Mouse (Mus musculus): ENCODE measurements around the gene Tmod4. TPM values are rescaled to one million over a fixed set of nuclear protein-coding genes. Genes with fewer than 3 reads are reported as not detected.

Tmod4 gene
- total and polyA plus RNA-seq, 2 experiments from 2014 or later: 2.9 to 14.3 TPM

- TF ChIP-seq EP300 (IDR thresholded peaks at IDR 0.05; ENCODE audit: low read depth) (no peak), CTCF (IDR thresholded peaks at IDR 0.05; ENCODE audit: low read depth) (no peak)
- peaks cover 38% of the 10 kb centered on the region for H3K4me1 ChIP-seq (ENCODE audit: control insufficient read depth, insufficient read depth)
- H3K27ac ChIP-seq (ENCODE audit: low read depth): no peak within 1 kb of the TSS
- H3K27me3 ChIP-seq (ENCODE audit: control insufficient read depth, insufficient read depth, low read length): peaks cover 11% of the 10 kb centered on the region; the same call in 1 of the 2 replicates
- ATAC-seq (ENCODE audit: insufficient read depth, low read depth) (peak; percentile 97), DNase-seq (ENCODE audit: low spot score) (peak; percentile 94)
- WGBS: under 1% methylated on average over 64 of the region's 66 CpGs
- no peaks in the 10 kb centered on the region for H3K36me3 ChIP-seq (replicated peaks; ENCODE audit: control insufficient read depth, insufficient read depth, low read length)
- H3K4me3 ChIP-seq (ENCODE audit: low read depth, low read length): peak within 1 kb of the TSS; percentile 83
- no peaks in the 10 kb centered on the region for H3K9me3 ChIP-seq (replicated peaks; ENCODE audit: control insufficient read depth, low read length)
- H3K4me2 ChIP-seq (ENCODE audit: low read depth, low read length): peak within 1 kb of the TSS; percentile 97
- H3K9ac ChIP-seq (replicated peaks; ENCODE audit: low read depth, low read length): peak within 1 kb of the TSS; percentile 71
Measured at GRCm38 (mm10) chr3:95159987-95160963, 36.0 kb downstream of the Tmod4 start, which contains the start of gene Sema6c. Sema6c (plus strand) TSS chr3:95160457.

- Histone ChIP-seq H3K4me3 (ENCODE audit: low read depth, low read length) (peak overlapping the region; percentile 83), H3K9me3 (replicated peaks; ENCODE audit: control insufficient read depth, low read length) (no peaks in the 10 kb centered on the region), H3K27ac (ENCODE audit: low read depth) (no peak overlapping the region), H3K36me3 (replicated peaks; ENCODE audit: control insufficient read depth, insufficient read depth, low read length) (no peaks in the 10 kb centered on the region), H3K27me3 (ENCODE audit: control insufficient read depth, insufficient read depth, low read length) (peaks cover 11% of the 10 kb centered on the region; the same call in 1 of the 2 replicates), H3K4me2 (ENCODE audit: low read depth, low read length) (peak overlapping the region; percentile 97), H3K4me1 (ENCODE audit: control insufficient read depth, insufficient read depth) (peaks cover 38% of the 10 kb centered on the region), H3K9ac (replicated peaks; ENCODE audit: low read depth, low read length) (0 out of 2 replicates have a peak overlapping the region, but pooled peaks have one; percentile 71)
- WGBS: 5% methylated on average over 30 of the region's 30 CpGs
- ATAC-seq (ENCODE audit: insufficient read depth, low read depth) (no peak), DNase-seq (ENCODE audit: low spot score) (no peak)
- no peak for TF ChIP-seq EP300 (IDR thresholded peaks at IDR 0.05; ENCODE audit: low read depth)
- TF ChIP-seq CTCF (IDR thresholded peaks at IDR 0.05; ENCODE audit: low read depth): no peak
Measured at GRCm38 (mm10) chr3:95161041-95161551, 36.8 kb downstream of the Tmod4 start.

- Histone ChIP-seq H3K4me1 (ENCODE audit: control insufficient read depth, insufficient read depth) (peaks cover 38% of the 10 kb centered on the region), H3K27me3 (ENCODE audit: control insufficient read depth, insufficient read depth, low read length) (peaks cover 11% of the 10 kb centered on the region; the same call in 1 of the 2 replicates), H3K9me3 (replicated peaks; ENCODE audit: control insufficient read depth, low read length) (no peaks in the 10 kb centered on the region), H3K4me2 (ENCODE audit: low read depth, low read length) (peak overlapping the region; percentile 97), H3K4me3 (ENCODE audit: low read depth, low read length) (peak overlapping the region; percentile 83), H3K27ac (ENCODE audit: low read depth) (no peak overlapping the region), H3K36me3 (replicated peaks; ENCODE audit: control insufficient read depth, insufficient read depth, low read length) (no peaks in the 10 kb centered on the region), H3K9ac (replicated peaks; ENCODE audit: low read depth, low read length) (no peak overlapping the region)
- 30% methylated on average over 9 of the region's 9 CpGs for WGBS
- DNase-seq (ENCODE audit: low spot score): no peak
- TF ChIP-seq CTCF (IDR thresholded peaks at IDR 0.05; ENCODE audit: low read depth) (no peak), EP300 (IDR thresholded peaks at IDR 0.05; ENCODE audit: low read depth) (no peak)
- ATAC-seq (ENCODE audit: insufficient read depth, low read depth): no peak
Measured at GRCm38 (mm10) chr3:95161618-95162344, 37.5 kb downstream of the Tmod4 start.

- no peak overlapping the region for H3K4me2 ChIP-seq (ENCODE audit: low read depth, low read length)
- H3K27ac ChIP-seq (ENCODE audit: low read depth): no peak overlapping the region
- H3K9ac ChIP-seq (replicated peaks; ENCODE audit: low read depth, low read length): no peak overlapping the region
- 34% methylated on average over 2 of the region's 2 CpGs for WGBS
- H3K9me3 ChIP-seq (replicated peaks; ENCODE audit: control insufficient read depth, low read length): no peaks in the 10 kb centered on the region
- ATAC-seq (ENCODE audit: insufficient read depth, low read depth): no peak
- no peak for DNase-seq (ENCODE audit: low spot score)
- H3K4me3 ChIP-seq (ENCODE audit: low read depth, low read length): no peak overlapping the region
- TF ChIP-seq EP300 (IDR thresholded peaks at IDR 0.05; ENCODE audit: low read depth) (no peak), CTCF (IDR thresholded peaks at IDR 0.05; ENCODE audit: low read depth) (no peak)
- no peaks in the 10 kb centered on the region for H3K36me3 ChIP-seq (replicated peaks; ENCODE audit: control insufficient read depth, insufficient read depth, low read length)
- H3K27me3 ChIP-seq (ENCODE audit: control insufficient read depth, insufficient read depth, low read length): peaks cover 8% of the 10 kb centered on the region; the same call in 1 of the 2 replicates
- peaks cover 38% of the 10 kb centered on the region for H3K4me1 ChIP-seq (ENCODE audit: control insufficient read depth, insufficient read depth)
Measured at GRCm38 (mm10) chr3:95162345-95162628, 38.0 kb downstream of the Tmod4 start.
